12 mouse cellular contexts compared by ENCODE assay signal in genomic region chr4:59567576-59568260, GRCm38 (mm10).
"Had no signal": no experiment of that assay in that cellular context is flagged by ENCODE, and none has a peak within 500 bp of the region (broad histone marks: within the 10 kb centered on the region; RNA-seq: fewer than 3 reads in every experiment).

No protein-coding gene starts in this region.

- H3K4me2 ChIP-seq: liver, embryonic 15.5 days; neural tube, embryonic 15.5 days had no signal

- H3K9me3 ChIP-seq: limb, embryonic 10.5 days; liver, embryonic 15.5 days; neural tube, embryonic 15.5 days had no signal

- H3K9ac ChIP-seq: liver, embryonic 15.5 days; neural tube, embryonic 15.5 days had no signal

- H3K4me3 ChIP-seq: left cerebral cortex, adult 2 months; limb, embryonic 10.5 days; liver, embryonic 15.5 days; myocyte; neural tube, embryonic 15.5 days had no signal

- H3K27ac ChIP-seq: left cerebral cortex, adult 2 months; limb, embryonic 10.5 days; macrophage; neural tube, embryonic 15.5 days had no signal

- H3K36me3 ChIP-seq: limb, embryonic 10.5 days; liver, embryonic 15.5 days; neural tube, embryonic 15.5 days had no signal

- DNase-seq: kidney, adult 8-10 months; kidney, postnatal 25 days; lung, adult 2 months; lung, postnatal 10 days; midbrain, embryonic 14.5 days; retina, postnatal 1 day had no signal

- H3K27me3 ChIP-seq: liver, embryonic 15.5 days; neural tube, embryonic 15.5 days had no signal

- H3K4me1 ChIP-seq: limb, embryonic 10.5 days; neural tube, embryonic 15.5 days had no signal
